Mouse (Mus musculus) heart, embryonic 13.5 days (tissue): ENCODE data around the gene Phgr1. TPM values are rescaled to one million over a fixed set of nuclear protein-coding genes. Genes with fewer than 3 reads are reported as not detected.

ENCODE experiments used
- polyA plus RNA-seq: library from polyadenylated mRNA; unstranded; fragments of >200 nt; fragmentation: Nextera tagmentation; extraction: Ambion mirVana; gene quantifications from 2 replicates; pipeline ENCODE4 v1.2.1, GENCODE M21; 2015

The Phgr1 gene
- polyA plus RNA-seq, 1 experiment from 2014 or later, result not detected

Other genes with a start within 250 kb of the Phgr1 start
- gene Bmf, start 223.1 kb upstream of the Phgr1 start, polyA plus RNA-seq, result 2.5 and 2.9 TPM in 2 replicates
- 64.3 and 69.9 TPM in 2 replicates for gene Bub1b, start 174.6 kb upstream of the Phgr1 start, polyA plus RNA-seq
- gene Pak6, start 109.5 kb upstream of the Phgr1 start, polyA plus RNA-seq, result 7.4 and 7.5 TPM in 2 replicates
- gene Ankrd63, start 68.8 kb upstream of the Phgr1 start, polyA plus RNA-seq, result 0.67 and 0.73 TPM in 2 replicates
- gene Plcb2, start 44.3 kb upstream of the Phgr1 start, polyA plus RNA-seq, result 0.94 and 1.6 TPM in 2 replicates
- 36.2 and 38.3 TPM in 2 replicates for gene Inafm2, start 27.0 kb upstream of the Phgr1 start, polyA plus RNA-seq
- gene Ccdc9b, start 10.1 kb upstream of the Phgr1 start, polyA plus RNA-seq, result 2.2 and 2.9 TPM in 2 replicates
- gene Disp2, start 7.0 kb downstream of the Phgr1 start, polyA plus RNA-seq, result 0.17 and 0.24 TPM in 2 replicates
- 100 and 115 TPM in 2 replicates for gene Knstrn, start 41.2 kb downstream of the Phgr1 start, polyA plus RNA-seq
- gene Ivd, start 89.2 kb downstream of the Phgr1 start, polyA plus RNA-seq, result 69.9 and 75.6 TPM in 2 replicates
- gene Bahd1, start 127.6 kb downstream of the Phgr1 start, polyA plus RNA-seq, result 2.3 and 3.1 TPM in 2 replicates
- gene Chst14, start 153.7 kb downstream of the Phgr1 start, polyA plus RNA-seq, result 19.4 and 21.6 TPM in 2 replicates